Mouse (Mus musculus) kidney, adult 2 months (tissue): Measurements from ENCODE around the gene Emc3.

Source experiments
- CTCF ChIP-seq: fragments of 200-500 bp; conservative IDR thresholded peaks from 2 replicates; pipeline ENCODE4 v1.5.1; 2011; ENCODE audit warnings: low read depth, mild to moderate bottlenecking, control low read depth, low read length, moderate library complexity, mixed read lengths; ENCODE audit not compliant: insufficient read depth, insufficient read length
- POLR2A ChIP-seq: fragments of 200-500 bp; IDR thresholded peaks from one replicate; pipeline ENCODE4 v1.6.1; 2011; ENCODE audit warnings: low read depth, low read length, control low read depth

DNA sequence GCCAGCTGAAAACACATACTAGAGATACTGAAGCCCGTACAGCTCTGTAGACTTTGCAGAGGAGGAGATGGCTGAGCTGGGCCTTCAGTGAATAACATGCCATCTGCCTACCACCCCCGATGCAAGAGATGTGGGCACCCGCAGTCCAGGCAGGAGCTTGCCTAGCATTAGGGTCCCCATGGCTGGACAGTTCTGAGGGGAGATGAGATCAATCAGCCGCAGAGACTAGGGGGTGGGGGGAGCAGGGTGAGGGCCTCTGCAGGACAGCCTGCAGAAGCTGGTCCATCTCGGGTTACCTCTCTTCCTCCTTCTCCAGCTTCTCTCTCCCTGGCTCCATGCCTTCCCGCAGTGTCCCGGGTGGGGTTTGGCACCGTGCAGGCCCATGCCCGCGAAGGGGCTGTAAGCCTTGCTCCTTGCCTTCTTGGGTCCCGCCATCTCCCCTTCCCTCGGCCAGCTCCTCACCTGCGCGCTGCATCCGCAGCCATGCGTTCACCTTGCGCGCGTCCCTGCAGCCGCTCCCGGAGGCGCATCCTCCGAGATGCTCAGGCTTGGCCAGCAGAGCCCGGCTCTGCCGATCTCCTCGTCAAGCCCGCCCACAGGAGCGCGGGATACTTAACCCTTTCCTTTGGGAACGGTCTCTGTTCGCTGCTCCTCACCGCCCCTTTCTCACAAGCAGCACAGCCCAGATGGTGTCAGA is 29.9 kb downstream of the Emc3 start, which contains the start of gene Prrt3:
- no peak for TF ChIP-seq POLR2A
- TF ChIP-seq CTCF: no peak
